Mouse (Mus musculus) fibroblast of lung, adult 2 months (primary cell): ENCODE data around the gene Timm8a1.

Experiments used
- DNase-seq: peaks from one replicate; pipeline ENCODE4 v3.0.0-alpha.2; 2011; ENCODE audit warnings: low read depth

Timm8a1 gene

GRCm38 (mm10) chrX:134525260-134525659 lies 16.4 kb downstream of the Timm8a1 start:
- DNase-seq: no peak

GRCm38 (mm10) chrX:134523772-134524171 lies 17.9 kb downstream of the Timm8a1 start:
- DNase-seq: no peak

DNA sequence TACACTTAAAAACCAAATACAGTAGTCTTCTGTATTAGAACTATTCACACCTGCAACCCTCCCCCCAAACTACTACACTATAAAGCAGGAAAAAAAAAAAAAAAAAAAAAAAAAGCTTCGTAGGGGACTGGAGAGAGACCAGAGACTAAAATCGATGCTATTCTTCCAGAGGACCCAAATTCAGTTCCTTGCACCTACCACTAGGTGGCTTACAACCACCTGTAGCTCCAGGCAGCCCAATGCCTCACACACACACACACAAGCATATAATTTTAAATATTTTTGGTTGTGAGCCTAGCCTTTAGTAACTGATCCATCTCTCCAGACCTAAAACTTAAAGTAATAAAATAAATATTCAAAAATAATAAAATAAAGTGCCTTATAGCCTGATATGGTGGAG lies 32.2 kb downstream of the Timm8a1 start:
- DNase-seq: no peak

DNA sequence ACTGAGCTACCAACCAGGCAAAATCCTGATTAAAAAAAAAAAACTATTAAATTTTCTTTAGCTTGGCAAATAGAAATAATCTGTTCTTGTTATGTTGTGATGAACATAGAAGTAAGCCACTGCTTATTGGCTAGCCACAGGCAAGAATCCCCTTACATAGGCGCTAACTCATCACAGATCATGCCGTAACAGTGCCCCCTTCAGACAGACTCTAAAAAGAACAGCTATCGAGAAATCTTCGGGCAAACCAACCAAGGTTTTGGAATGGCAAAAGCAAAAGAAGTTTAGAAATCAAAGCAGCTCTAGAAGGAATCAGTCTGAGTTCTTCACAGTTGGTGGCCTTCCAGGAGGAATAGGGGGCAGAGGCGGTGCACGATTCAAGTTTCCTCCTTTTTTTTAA lies 33.7 kb downstream of the Timm8a1 start:
- DNase-seq: no peak

- no peak for DNase-seq
Measured at GRCm38 (mm10) chrX:134500651-134501050, 41.0 kb downstream of the Timm8a1 start.
